9 mouse cellular contexts compared by ENCODE assay signal in the genomic region with DNA sequence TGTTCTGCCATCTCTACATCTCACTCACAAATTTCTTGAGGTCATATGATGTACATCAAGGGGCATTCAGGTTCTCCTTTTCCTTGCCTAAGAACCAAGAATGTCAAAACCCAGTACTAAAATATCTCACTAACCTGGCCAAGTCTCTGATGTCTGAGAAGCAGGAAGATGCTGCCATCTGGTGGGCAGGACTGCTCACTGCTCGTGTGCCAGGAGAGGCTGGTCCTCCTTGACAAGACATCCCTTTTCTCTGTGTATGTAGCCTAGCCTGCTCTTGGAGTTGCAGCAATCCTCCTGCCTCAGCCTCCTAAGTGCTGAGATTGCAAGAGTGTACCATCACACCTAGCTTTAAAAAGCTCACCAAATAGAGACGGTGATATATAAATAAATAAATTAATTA. TPM values are rescaled to one million over a fixed set of nuclear protein-coding genes. Genes with fewer than 3 reads are reported as not detected.
A peak's percentile ranks its signal among the peaks of the same experiment; 100 is the strongest.
DNase-seq lines count a peak whose midpoint lies in the region; ATAC-seq and TF ChIP-seq lines count a peak whose summit lies in the region.
"Had no signal": no experiment of that assay in that cellular context is flagged by ENCODE, and none has a peak within 500 bp of the region (broad histone marks: within the 10 kb centered on the region; RNA-seq: fewer than 3 reads in every experiment).

No protein-coding gene starts in this region.

- H3K27me3 ChIP-seq in limb, embryonic 14.5 days (ENCODE audit: control insufficient read depth, insufficient read depth, low read length): no peaks in the 10 kb centered on the region
- H3K27me3 ChIP-seq in neural tube, embryonic 14.5 days (ENCODE audit: control insufficient read depth, insufficient read depth, low read length): no peaks in the 10 kb centered on the region
- H3K27me3 ChIP-seq: heart, embryonic 15.5 days had no signal

- WGBS in limb, embryonic 14.5 days: 44% methylated on average over 2 of the region's 2 CpGs
- 42% methylated on average over 2 of the region's 2 CpGs for WGBS in neural tube, embryonic 14.5 days

- no peak for TF ChIP-seq POLR2A in limb, embryonic 14.5 days (IDR thresholded peaks at IDR 0.05; ENCODE audit: borderline replicate concordance, extremely low read depth, insufficient read depth, insufficient read length)

- H3K36me3 ChIP-seq in limb, embryonic 14.5 days (ENCODE audit: control insufficient read depth, insufficient read depth, low read length): peaks cover 80% of the 10 kb centered on the region
- H3K36me3 ChIP-seq in neural tube, embryonic 14.5 days (ENCODE audit: control insufficient read depth, insufficient read depth, low read length): peaks cover 55% of the 10 kb centered on the region

- H3K9ac ChIP-seq in limb, embryonic 14.5 days (ENCODE audit: low read depth, low read length, severe bottlenecking): no peak overlapping the region
- no peak overlapping the region for H3K9ac ChIP-seq in neural tube, embryonic 14.5 days (replicated peaks; ENCODE audit: low read depth, low read length)
- H3K9ac ChIP-seq: heart, embryonic 15.5 days had no signal

- no peaks in the 10 kb centered on the region for H3K4me1 ChIP-seq in limb, embryonic 14.5 days (ENCODE audit: control insufficient read depth, insufficient read depth, low read length)
- no peaks in the 10 kb centered on the region for H3K4me1 ChIP-seq in neural tube, embryonic 14.5 days (ENCODE audit: control insufficient read depth, insufficient read depth, low read length)
- H3K4me1 ChIP-seq: heart, embryonic 15.5 days had no signal

- no peak overlapping the region for H3K27ac ChIP-seq in limb, embryonic 14.5 days (replicated peaks; ENCODE audit: low read depth, low read length)
- H3K27ac ChIP-seq in neural tube, embryonic 14.5 days (ENCODE audit: low read depth, low read length): no peak overlapping the region
- H3K27ac ChIP-seq: heart, embryonic 15.5 days had no signal

- no peaks in the 10 kb centered on the region for H3K9me3 ChIP-seq in limb, embryonic 14.5 days (ENCODE audit: control insufficient read depth, low read length)
- H3K9me3 ChIP-seq in neural tube, embryonic 14.5 days (ENCODE audit: control insufficient read depth, low read length): no peaks in the 10 kb centered on the region
- H3K9me3 ChIP-seq: heart, embryonic 15.5 days had no signal

- peak; percentile 60 for DNase-seq in A20 (ENCODE audit: low read depth, low spot score)
- peak; percentile 65 for DNase-seq in Muller cell, postnatal 12 days (ENCODE audit: inconsistent ontology term)
- DNase-seq in cerebellum, adult 9-10 months: peak; percentile 89
- DNase-seq in frontal cortex, postnatal 14 days (ENCODE audit: low spot score in 2 of 2): peak; percentile 52 to 77
- peak; percentile 77 for DNase-seq in kidney, adult 9 months
- DNase-seq in limb, embryonic 14.5 days (ENCODE audit: low spot score): peak; percentile 78
- peak; percentile 24 for DNase-seq in testis, postnatal 14 days (ENCODE audit: low spot score)

- ATAC-seq in limb, embryonic 14.5 days (ENCODE audit: low FRiP score, low read depth): no peak
- ATAC-seq in neural tube, embryonic 14.5 days (ENCODE audit: low read depth): peak; percentile 68; the same call in 1 of the 2 replicates

- H3K4me2 ChIP-seq in limb, embryonic 14.5 days (replicated peaks; ENCODE audit: low read depth, low read length, severe bottlenecking): no peak overlapping the region
- H3K4me2 ChIP-seq in neural tube, embryonic 14.5 days (ENCODE audit: low read depth, low read length): no peak overlapping the region
- H3K4me2 ChIP-seq: heart, embryonic 15.5 days had no signal

- H3K4me3 ChIP-seq in limb, embryonic 14.5 days (replicated peaks; ENCODE audit: low read length): no peak overlapping the region
- no peak overlapping the region for H3K4me3 ChIP-seq in neural tube, embryonic 14.5 days (ENCODE audit: low read depth, low read length)
- H3K4me3 ChIP-seq: heart, embryonic 15.5 days had no signal

RNA-seq across cellular contexts. Expression of a gene that starts 11.9 kb away (rescaled TPM):
- 54.3 and 75.2 TPM in 2 replicates for polyA plus RNA-seq in limb, embryonic 14.5 days (2012; rRNA removed)
- 74.0 and 79.7 TPM in 2 replicates for polyA plus RNA-seq in limb, embryonic 14.5 days (2014; fragmentation: Nextera tagmentation; extraction: Ambion mirVana)
- polyA plus RNA-seq in neural tube, embryonic 14.5 days (2014; fragmentation: Nextera tagmentation; extraction: Ambion mirVana): 74.6 and 92.0 TPM in 2 replicates

RNA-seq across cellular contexts. Expression of a gene that starts 12.0 kb away (rescaled TPM):
- polyA plus RNA-seq in limb, embryonic 14.5 days (2012; rRNA removed): 26.6 and 27.3 TPM in 2 replicates
- polyA plus RNA-seq in limb, embryonic 14.5 days (2014; fragmentation: Nextera tagmentation; extraction: Ambion mirVana): 17.5 and 23.7 TPM in 2 replicates
- 23.5 and 27.0 TPM in 2 replicates for polyA plus RNA-seq in neural tube, embryonic 14.5 days (2014; fragmentation: Nextera tagmentation; extraction: Ambion mirVana)

Comparison
In these comparisons a context has a peak if more than half of its experiments do, and no peak if none do; other contexts are left out.
1. DNase-seq: peak in every context shown above with its lines; median percentile 89 in cerebellum, adult 9-10 months; 78 in limb, embryonic 14.5 days; 77 in kidney, adult 9 months; 65 in Muller cell, postnatal 12 days; 64 in frontal cortex, postnatal 14 days; 60 in A20; 24 in testis, postnatal 14 days.